Mouse (Mus musculus): ENCODE measurements around the gene 4833427G06Rik.

DNA sequence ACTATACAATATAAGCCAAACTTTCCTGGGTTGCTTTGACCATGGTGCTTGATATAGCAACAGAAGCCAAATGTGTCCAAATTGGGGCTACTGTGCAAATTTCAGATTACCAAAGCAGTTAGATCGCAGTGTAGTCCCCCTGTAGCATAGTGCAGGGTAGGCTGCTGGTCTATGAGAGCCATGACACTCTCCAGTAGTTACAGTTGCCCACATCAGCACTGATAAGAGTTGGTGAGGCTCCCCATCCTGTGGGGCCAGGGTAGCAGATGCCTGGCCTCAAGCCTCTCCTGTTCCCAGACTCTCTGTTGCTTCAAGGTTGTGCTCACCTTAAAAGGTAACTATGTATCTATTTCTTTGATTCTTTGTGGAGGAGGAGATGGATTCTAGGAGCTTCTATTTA, 36.0 kb upstream of the 4833427G06Rik start:
- TF ChIP-seq POLR2A (IDR thresholded peaks at IDR 0.05; ENCODE audit: low read depth, low read length) (no peak), CTCF (conservative IDR thresholded peaks at IDR 0.05; ENCODE audit: insufficient read depth, insufficient read length, low read depth, low read length) (no peak)
